Mouse (Mus musculus) forebrain, embryonic 10.5 days (tissue): ENCODE measurements around the gene Gns. TPM values are rescaled to one million over a fixed set of nuclear protein-coding genes. Genes with fewer than 3 reads are reported as not detected.

Experiments used
- DNase-seq: peaks from one replicate; pipeline ENCODE4 v3.0.0-alpha.2; 2017; ENCODE audit warnings: low spot score; ENCODE audit errors: extremely low spot score
- H3K27ac ChIP-seq: fragments of 300-500 bp; sonication (generic); 2 replicates; pipeline ENCODE4 v1.5.1; 2016; ENCODE audit warnings: mild to moderate bottlenecking
- H3K27me3 ChIP-seq: fragments of 300-500 bp; sonication (generic); 2 replicates; pipeline ENCODE4 v1.6.1; 2016; ENCODE audit warnings: mild to moderate bottlenecking; ENCODE audit not compliant: poor library complexity, severe bottlenecking
- H3K36me3 ChIP-seq: fragments of 300-500 bp; sonication (generic); replicated peaks from 2 replicates; pipeline ENCODE4 v1.6.1; 2016; ENCODE audit warnings: mild to moderate bottlenecking, moderate library complexity
- H3K4me1 ChIP-seq: fragments of 300-500 bp; sonication (generic); 2 replicates; pipeline ENCODE4 v1.6.1; 2016
- H3K4me3 ChIP-seq: fragments of 300-500 bp; sonication (generic); 2 replicates; pipeline ENCODE4 v1.5.1; 2016; ENCODE audit warnings: mild to moderate bottlenecking, moderate library complexity
- H3K9me3 ChIP-seq: fragments of 300-500 bp; sonication (generic); 2 replicates; pipeline ENCODE4 v1.6.1; 2016; ENCODE audit warnings: mild to moderate bottlenecking, moderate library complexity
- WGBS: fragments of 180-500 bp; shearing (Covaris S2); methylation state at CpG from one replicate; pipeline ENCODE4 v1.1.7; 2016; 5-methylcytosine and 5-hydroxymethylcytosine counted together
- polyA plus RNA-seq: library from polyadenylated mRNA; unstranded; fragments of >200 nt; fragmentation: Nextera tagmentation; extraction: Ambion mirVana; gene quantifications from 2 replicates; pipeline ENCODE4 v1.2.1, GENCODE M21; 2016

The Gns gene
- polyA plus RNA-seq, 1 experiment from 2014 or later, result 34.9 TPM

GRCm38 (mm10) chr10:121368783-121369465, 4.0 kb downstream of the Gns start:
- Histone ChIP-seq H3K27ac (no peak overlapping the region), H3K36me3 (peaks cover 55% of the 10 kb centered on the region), H3K4me3 (no peak overlapping the region), H3K4me1 (peaks cover 32% of the 10 kb centered on the region), H3K27me3 (no peaks in the 10 kb centered on the region), H3K9me3 (no peaks in the 10 kb centered on the region)
- WGBS, result 89% methylated on average over 18 of the region's 18 CpGs
- no peak for DNase-seq

GRCm38 (mm10) chr10:121370777-121371176, 5.9 kb downstream of the Gns start:
- H3K36me3 ChIP-seq, result peaks cover 74% of the 10 kb centered on the region
- 90% methylated on average over 6 of the region's 6 CpGs for WGBS
- no peak overlapping the region for H3K27ac ChIP-seq
- H3K4me1 ChIP-seq, result peaks cover 27% of the 10 kb centered on the region
- DNase-seq, result no peak
- H3K27me3 ChIP-seq, result no peaks in the 10 kb centered on the region
- no peak overlapping the region for H3K4me3 ChIP-seq
- no peaks in the 10 kb centered on the region for H3K9me3 ChIP-seq

GRCm38 (mm10) chr10:121374013-121374412, 9.1 kb downstream of the Gns start:
- no peak for DNase-seq
- Histone ChIP-seq H3K4me3 (no peak overlapping the region), H3K27ac (no peak overlapping the region), H3K9me3 (no peaks in the 10 kb centered on the region), H3K4me1 (peaks cover 11% of the 10 kb centered on the region), H3K27me3 (no peaks in the 10 kb centered on the region), H3K36me3 (peaks cover 93% of the 10 kb centered on the region)
- WGBS, result 75% methylated on average over 12 of the region's 12 CpGs

- DNase-seq, result no peak
- Histone ChIP-seq H3K9me3 (no peaks in the 10 kb centered on the region), H3K27ac (no peak overlapping the region), H3K4me1 (peaks cover 11% of the 10 kb centered on the region), H3K27me3 (no peaks in the 10 kb centered on the region), H3K36me3 (peaks cover 93% of the 10 kb centered on the region), H3K4me3 (no peak overlapping the region)
- 90% methylated on average over 17 of the region's 17 CpGs for WGBS
Measured at GRCm38 (mm10) chr10:121374693-121375620, 10.1 kb downstream of the Gns start.

- Histone ChIP-seq H3K36me3 (peaks cover 93% of the 10 kb centered on the region), H3K27me3 (no peaks in the 10 kb centered on the region), H3K27ac (no peak overlapping the region), H3K9me3 (no peaks in the 10 kb centered on the region), H3K4me3 (no peak overlapping the region), H3K4me1 (peaks cover 11% of the 10 kb centered on the region)
- WGBS, result 90% methylated on average over 24 of the region's 24 CpGs
- DNase-seq, result no peak
Measured at GRCm38 (mm10) chr10:121375649-121376493, 11.0 kb downstream of the Gns start.

GRCm38 (mm10) chr10:121376530-121377271, 11.8 kb downstream of the Gns start:
- no peak for DNase-seq

GRCm38 (mm10) chr10:121379387-121379786, 14.5 kb downstream of the Gns start:
- no peak for DNase-seq
- Histone ChIP-seq H3K27me3 (no peaks in the 10 kb centered on the region), H3K9me3 (no peaks in the 10 kb centered on the region), H3K27ac (no peak overlapping the region), H3K36me3 (peaks cover 98% of the 10 kb centered on the region), H3K4me1 (0 out of 2 replicates have a peak, but pooled peaks cover 4% of the 10 kb centered on the region), H3K4me3 (no peak overlapping the region)
- 98% methylated on average over 3 of the region's 3 CpGs for WGBS

More at GRCm38 (mm10) chr10:121376530-121377271, 11.8 kb downstream of the Gns start:
- peaks cover 11% of the 10 kb centered on the region for H3K4me1 ChIP-seq
- peaks cover 93% of the 10 kb centered on the region for H3K36me3 ChIP-seq
- H3K27ac ChIP-seq, result no peak overlapping the region
- H3K9me3 ChIP-seq, result no peaks in the 10 kb centered on the region
- H3K27me3 ChIP-seq, result no peaks in the 10 kb centered on the region
- H3K4me3 ChIP-seq, result no peak overlapping the region
- whole genome bisulfite sequencing, result 95% methylated on average over 24 of the region's 24 CpGs

- 95% methylated on average over 18 of the region's 18 CpGs for WGBS
- Histone ChIP-seq H3K27ac (no peak overlapping the region), H3K4me3 (no peak overlapping the region), H3K4me1 (no peaks in the 10 kb centered on the region), H3K36me3 (peaks cover 98% of the 10 kb centered on the region), H3K27me3 (no peaks in the 10 kb centered on the region), H3K9me3 (no peaks in the 10 kb centered on the region)
- DNase-seq, result no peak
Measured at GRCm38 (mm10) chr10:121381280-121381679, 16.4 kb downstream of the Gns start.

- no peak overlapping the region for H3K27ac ChIP-seq
- no peaks in the 10 kb centered on the region for H3K9me3 ChIP-seq
- H3K4me1 ChIP-seq, result no peaks in the 10 kb centered on the region
- peaks cover 97% of the 10 kb centered on the region for H3K36me3 ChIP-seq
- 91% methylated on average over 13 of the region's 13 CpGs for WGBS
- no peaks in the 10 kb centered on the region for H3K27me3 ChIP-seq
- no peak for DNase-seq
- H3K4me3 ChIP-seq, result no peak overlapping the region
Measured at GRCm38 (mm10) chr10:121384710-121385109, 19.8 kb downstream of the Gns start.

- DNase-seq, result no peak
- H3K36me3 ChIP-seq, result peaks cover 97% of the 10 kb centered on the region
- no peaks in the 10 kb centered on the region for H3K4me1 ChIP-seq
- H3K27me3 ChIP-seq, result no peaks in the 10 kb centered on the region
- H3K9me3 ChIP-seq, result no peaks in the 10 kb centered on the region
- H3K4me3 ChIP-seq, result no peak overlapping the region
- WGBS, result over 99% methylated on average over 6 of the region's 6 CpGs
- no peak overlapping the region for H3K27ac ChIP-seq
Measured at GRCm38 (mm10) chr10:121385695-121386094, 20.8 kb downstream of the Gns start.

- H3K4me1 ChIP-seq, result no peaks in the 10 kb centered on the region
- H3K36me3 ChIP-seq, result peaks cover 97% of the 10 kb centered on the region
- no peak overlapping the region for H3K27ac ChIP-seq
- no peak overlapping the region for H3K4me3 ChIP-seq
- H3K27me3 ChIP-seq, result no peaks in the 10 kb centered on the region
- 87% methylated on average over 9 of the region's 9 CpGs for WGBS
- H3K9me3 ChIP-seq, result no peaks in the 10 kb centered on the region
- no peak for DNase-seq
Measured at GRCm38 (mm10) chr10:121386347-121386746, 21.5 kb downstream of the Gns start.

- Histone ChIP-seq H3K4me1 (no peaks in the 10 kb centered on the region), H3K36me3 (peaks cover 98% of the 10 kb centered on the region), H3K27ac (no peak overlapping the region), H3K9me3 (no peaks in the 10 kb centered on the region), H3K27me3 (no peaks in the 10 kb centered on the region), H3K4me3 (no peak overlapping the region)
- no peak for DNase-seq
- 86% methylated on average over 10 of the region's 10 CpGs for WGBS
Measured at GRCm38 (mm10) chr10:121390602-121391001, 25.7 kb downstream of the Gns start.
